Mouse (Mus musculus) kidney, embryonic 16.5 days (tissue): ENCODE results near the gene Mvp. TPM values are rescaled to one million over a fixed set of nuclear protein-coding genes. Genes with fewer than 3 reads are reported as not detected.

ENCODE experiments used
- ATAC-seq: fragments of 200-750 bp; cut with Nextera tagmentation; 2 replicates; pipeline ENCODE4 v1.8.0; 2017; ENCODE audit warnings: moderate TSS enrichment; ENCODE audit not compliant: low FRiP score, low TSS enrichment
- H3K27ac ChIP-seq: fragments of 300-500 bp; sonication (generic); 2 replicates; pipeline ENCODE4 v1.5.1; 2014; ENCODE audit warnings: low read length
- H3K27me3 ChIP-seq: fragments of 300-500 bp; sonication (generic); 2 replicates; pipeline ENCODE4 v1.6.1; 2014; ENCODE audit warnings: low read length, control low read depth, mixed read lengths; ENCODE audit not compliant: insufficient read depth
- H3K36me3 ChIP-seq: fragments of 300-500 bp; sonication (generic); 2 replicates; pipeline ENCODE4 v1.6.1; 2014; ENCODE audit warnings: low read length, control low read depth, mixed read lengths; ENCODE audit not compliant: insufficient read depth
- H3K4me1 ChIP-seq: fragments of 300-500 bp; sonication (generic); 2 replicates; pipeline ENCODE4 v1.6.1; 2014; ENCODE audit warnings: low read length, control low read depth, mixed read lengths; ENCODE audit not compliant: insufficient read depth
- H3K4me2 ChIP-seq: fragments of 300-500 bp; sonication (generic); replicated peaks from 2 replicates; pipeline ENCODE4 v1.6.1; 2014; ENCODE audit warnings: low read depth, low read length
- H3K4me3 ChIP-seq: fragments of 300-500 bp; sonication (generic); 2 replicates; pipeline ENCODE4 v1.5.1; 2014; ENCODE audit warnings: mild to moderate bottlenecking, low read length
- H3K9ac ChIP-seq: fragments of 300-500 bp; sonication (generic); replicated peaks from 2 replicates; pipeline ENCODE4 v1.6.1; 2014; ENCODE audit warnings: low read length
- H3K9me3 ChIP-seq: fragments of 300-500 bp; sonication (generic); 2 replicates; pipeline ENCODE4 v1.6.1; 2016; ENCODE audit warnings: low read length, control low read depth
- WGBS: fragments of 180-500 bp; shearing (Covaris S2); extraction: QIAGEN DNeasy Blood & Tissue Kit; methylation state at CpG from one replicate; pipeline ENCODE4 v1.1.7; 2014; 5-methylcytosine and 5-hydroxymethylcytosine counted together
- microRNA-seq: library from miRNA; unstranded; fragments of <30 nt; microRNA quantifications from one replicate; pipeline ENCODE4, GENCODE M21; 2016
- polyA plus RNA-seq: library from polyadenylated mRNA; unstranded; fragments of >200 nt; fragmentation: Nextera tagmentation; extraction: Ambion mirVana; gene quantifications from 2 replicates; pipeline ENCODE4 v1.2.1, GENCODE M21; 2015

Gene Mvp
- polyA plus RNA-seq, 1 experiment from 2014 or later: 21.4 TPM

DNA sequence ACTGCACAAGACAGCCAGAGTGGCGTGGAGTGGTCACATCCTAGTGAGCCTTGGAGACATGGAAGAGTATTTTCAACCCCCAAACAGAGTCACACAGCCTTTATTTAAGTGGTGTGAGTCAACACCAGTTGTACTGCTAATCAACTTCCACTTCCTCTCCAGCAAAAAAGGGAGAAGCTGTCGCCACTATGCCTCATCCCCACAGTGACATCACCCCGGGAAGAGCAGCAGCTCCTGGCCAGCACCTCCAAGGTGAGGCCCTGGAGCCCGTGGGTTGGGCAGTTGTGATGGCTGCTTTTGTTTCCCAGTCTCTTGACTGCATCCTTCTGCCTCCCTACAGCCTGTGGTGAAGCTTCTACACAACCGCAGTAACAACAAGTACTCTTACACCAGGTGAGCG, 73.2 kb downstream of the Mvp start:
- H3K27me3 ChIP-seq: no peaks in the 10 kb centered on the region
- H3K9me3 ChIP-seq: no peaks in the 10 kb centered on the region
- WGBS: 40% methylated on average over 6 of the region's 6 CpGs
- H3K36me3 ChIP-seq: peaks cover 12% of the 10 kb centered on the region; the same call in 1 of the 2 replicates
- no peak overlapping the region for H3K27ac ChIP-seq
- H3K4me1 ChIP-seq: no peaks in the 10 kb centered on the region
- H3K4me3 ChIP-seq: no peak overlapping the region
- H3K4me2 ChIP-seq: no peak overlapping the region
- ATAC-seq: no peak
- H3K9ac ChIP-seq: no peak overlapping the region

Small RNA genes lying within 50 kb of the gene (microRNA-seq; reads per million reads assigned to microRNA genes)
- not detected for gene Gm44343

Other genes starting within 250 kb of the Mvp start
- 1.8 and 2.0 TPM in 2 replicates for gene Gdpd3, start 248.3 kb downstream of the Mvp start, polyA plus RNA-seq
- 95.8 and 101 TPM in 2 replicates for gene Ypel3, start 237.7 kb downstream of the Mvp start, polyA plus RNA-seq
- gene Tbx6, start 233.1 kb downstream of the Mvp start, polyA plus RNA-seq: 0.29 and 0.78 TPM in 2 replicates
- gene Ppp4c, start 222.1 kb downstream of the Mvp start, polyA plus RNA-seq: 267 and 271 TPM in 2 replicates
- gene Fam57b, start 217.0 kb downstream of the Mvp start, polyA plus RNA-seq: 0.19 and 0.52 TPM in 2 replicates
- gene 4930451I11Rik, start 183.0 kb downstream of the Mvp start, polyA plus RNA-seq: not detected in 2 replicates
- gene Doc2a, start 167.2 kb downstream of the Mvp start, polyA plus RNA-seq: 7.8 and 8.7 TPM in 2 replicates
- 32.6 and 42.7 TPM in 2 replicates for gene Hirip3, start 152.6 kb downstream of the Mvp start, polyA plus RNA-seq
- 75.3 and 88.0 TPM in 2 replicates for gene Ino80e, start 152.2 kb downstream of the Mvp start, polyA plus RNA-seq
- gene Taok2, start 129.9 kb downstream of the Mvp start, polyA plus RNA-seq: 58.6 and 59.9 TPM in 2 replicates
- 33.8 and 34.1 TPM in 2 replicates for gene Tmem219, start 91.7 kb downstream of the Mvp start, polyA plus RNA-seq
- 16.5 and 17.7 TPM in 2 replicates for gene Kctd13, start 85.7 kb downstream of the Mvp start, polyA plus RNA-seq
- 0.12 and 0.24 TPM in 2 replicates for gene Asphd1, start 65.0 kb downstream of the Mvp start, polyA plus RNA-seq
- gene Sez6l2, start 64.1 kb downstream of the Mvp start, polyA plus RNA-seq: 0.86 and 1.6 TPM in 2 replicates
- 135 and 137 TPM in 2 replicates for gene Cdipt, start 38.7 kb downstream of the Mvp start, polyA plus RNA-seq
- gene Cdiptos, start 38.5 kb downstream of the Mvp start, polyA plus RNA-seq: 1.6 and 2.1 TPM in 2 replicates
- 1.2 TPM in 1 of 2 replicates, not detected in the other for gene Pagr1b, start 1.9 kb upstream of the Mvp start, polyA plus RNA-seq
- 61.3 and 88.7 TPM in 2 replicates for gene Pagr1a, start 2.7 kb upstream of the Mvp start, polyA plus RNA-seq
- gene Gm42742, start 6.5 kb upstream of the Mvp start, polyA plus RNA-seq: 34.7 and 51.6 TPM in 2 replicates
- 5.4 and 6.0 TPM in 2 replicates for gene Prrt2, start 6.6 kb upstream of the Mvp start, polyA plus RNA-seq
- 47.9 and 48.1 TPM in 2 replicates for gene Maz, start 12.4 kb upstream of the Mvp start, polyA plus RNA-seq
- 145 and 150 TPM in 2 replicates for gene Kif22, start 27.9 kb upstream of the Mvp start, polyA plus RNA-seq
- gene Zg16, start 72.7 kb upstream of the Mvp start, polyA plus RNA-seq: not detected in 2 replicates
- 5.3 and 5.4 TPM in 2 replicates for gene AI467606, start 76.7 kb upstream of the Mvp start, polyA plus RNA-seq
- gene Qprt, start 107.6 kb upstream of the Mvp start, polyA plus RNA-seq: 24.4 and 26.2 TPM in 2 replicates
- 0.21 and 0.32 TPM in 2 replicates for gene Spn, start 123.2 kb upstream of the Mvp start, polyA plus RNA-seq
- 66.9 and 68.7 TPM in 2 replicates for gene Cd2bp2, start 181.4 kb upstream of the Mvp start, polyA plus RNA-seq
- gene Tbc1d10b, start 193.8 kb upstream of the Mvp start, polyA plus RNA-seq: 23.2 and 25.8 TPM in 2 replicates
- 26.7 and 28.8 TPM in 2 replicates for gene Mylpf, start 194.3 kb upstream of the Mvp start, polyA plus RNA-seq
- 45.2 and 46.0 TPM in 2 replicates for gene Zfp553, start 218.4 kb upstream of the Mvp start, polyA plus RNA-seq
- gene Sept1, start 218.5 kb upstream of the Mvp start, polyA plus RNA-seq: 18.6 and 26.6 TPM in 2 replicates
- gene Zfp771, start 229.7 kb upstream of the Mvp start, polyA plus RNA-seq: 60.5 and 64.3 TPM in 2 replicates
- 196 and 200 TPM in 2 replicates for gene Dctpp1, start 246.1 kb upstream of the Mvp start, polyA plus RNA-seq